Mouse (Mus musculus) left cerebral cortex, postnatal 14 days (tissue): ENCODE results near the gene Gm10260. TPM values are rescaled to one million over a fixed set of nuclear protein-coding genes. Genes with fewer than 3 reads are reported as not detected.

Experiments
- DNase-seq, 2 experiments: peaks; one replicate each; pipeline ENCODE4 v3.0.0; 2021 to 2022; ENCODE audit warnings: low spot score in 2 of 2, mixed read lengths in 1 of 2
- intact Hi-C: fragments of 180-260 bp; cut with DNase I; formaldehyde crosslinking; loops from one replicate; pipeline ENCODE4 v1.15.1; 2025
- long read RNA-seq, 2 experiments: library from polyadenylated mRNA; stranded (forward); transcript quantifications; one replicate each; pipeline ENCODE4 v2.0.0; 2021
- total RNA-seq, 2 experiments: library from RNA; stranded (reverse); gene quantifications; 2 replicates each; pipeline ENCODE4 v1.2.3; 2021

The Gm10260 gene
- 10 to 100 TPM; 86.2 to 87.9 TPM for total RNA-seq
- long read RNA-seq, experiment 1, partial matches to known transcripts: 0 of 1 reads
- long read RNA-seq, experiment 1, other reads (novel, unspliced or antisense): 0 of 1 reads
- long read RNA-seq, experiment 2: 0 reads

DNA sequence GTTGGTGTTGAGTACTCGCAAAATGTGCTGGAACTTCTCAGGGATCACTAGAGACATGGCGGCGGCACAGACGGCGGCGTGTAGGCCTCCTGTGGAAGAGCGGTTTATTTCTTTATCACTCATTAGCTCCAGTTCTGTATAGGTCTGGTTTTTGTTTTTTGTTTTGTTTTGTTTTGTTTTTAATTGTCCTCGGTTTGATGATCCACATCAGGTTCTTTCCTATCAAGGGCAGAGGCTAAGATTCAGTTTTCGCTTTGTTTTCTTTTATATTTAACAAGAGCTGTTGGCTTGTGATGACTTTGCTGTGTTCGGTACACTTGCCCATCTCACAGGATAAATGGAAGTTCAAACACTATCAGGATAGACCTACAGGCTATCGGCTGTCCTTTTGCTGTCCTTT is at the start of gene Gm10260:
Gm10260 (minus strand) TSS at position 101 of the 400 bp plus-strand sequence.
- no peak for DNase-seq
- intact Hi-C loops: no loop called here

GRCm38 (mm10) chr13:97809828-97810227 is 49.4 kb upstream of the Gm10260 start:
- intact Hi-C loops: no loop called here
- no peak for DNase-seq

- intact Hi-C loops: no loop called here
- DNase-seq: peak; percentile 13 to 17
Observed at GRCm38 (mm10) chr13:97805907-97806306, 45.5 kb upstream of the Gm10260 start.

DNA sequence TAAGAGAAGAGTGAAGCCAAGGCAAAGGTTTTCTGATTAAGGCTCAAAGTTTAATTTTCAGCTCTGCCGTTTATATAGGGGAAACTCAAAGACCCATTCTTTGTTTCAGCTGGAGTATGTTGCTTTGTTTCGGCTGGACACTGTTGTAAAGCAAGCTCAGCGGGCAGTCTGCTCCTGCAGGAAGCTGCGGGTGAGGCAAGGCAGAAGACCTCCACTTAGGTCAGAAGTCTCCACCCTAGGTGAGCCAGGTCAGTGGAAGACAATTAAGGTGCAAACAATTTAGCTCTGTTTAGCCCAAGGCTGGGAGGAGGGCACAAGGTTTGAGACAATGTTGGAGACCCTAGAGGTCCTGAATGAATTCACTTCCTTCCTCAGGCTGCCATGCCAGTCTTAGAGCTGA is 42.0 kb upstream of the Gm10260 start:
- intact Hi-C loops: no loop called here
- DNase-seq: no peak

DNA sequence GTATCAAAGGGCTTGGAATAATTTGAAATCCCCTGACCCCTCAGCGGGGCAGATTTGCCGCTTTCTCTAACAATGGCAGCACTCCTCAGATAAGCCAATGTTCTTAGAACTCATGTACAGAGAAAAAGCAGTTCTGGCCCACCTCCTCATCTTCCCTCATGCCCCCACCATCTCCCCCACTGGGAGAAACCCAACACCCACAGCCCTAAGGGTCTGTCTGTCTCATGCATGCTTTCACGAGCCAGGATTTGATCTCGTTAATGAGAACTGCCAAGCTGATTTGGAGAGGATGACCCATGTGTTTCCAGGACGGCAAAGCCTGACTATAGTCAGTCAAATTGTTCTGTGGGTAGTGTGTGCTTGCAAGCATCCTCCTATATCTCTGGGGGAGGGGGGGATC is 37.0 kb upstream of the Gm10260 start:
- DNase-seq: no peak
- intact Hi-C loops: no loop called here

DNA sequence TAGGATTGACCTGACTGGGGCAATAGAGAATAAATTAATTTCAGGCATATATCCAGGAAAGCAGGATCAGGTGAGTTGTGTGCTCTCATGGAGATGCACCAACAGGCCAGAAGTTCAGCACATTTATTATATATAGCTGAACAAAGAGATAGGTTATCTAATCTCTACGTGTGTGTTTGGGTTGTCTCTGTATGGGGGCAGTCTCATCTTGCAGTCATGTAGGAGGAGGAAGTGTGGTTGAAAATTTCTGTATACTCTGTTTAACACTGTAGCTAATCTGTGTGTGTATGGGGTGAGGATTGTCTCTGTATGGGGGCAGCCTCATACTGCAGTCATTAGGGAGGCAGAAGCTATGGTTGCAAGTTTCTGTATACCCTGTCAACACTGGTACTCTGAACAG is 34.3 kb upstream of the Gm10260 start:
- DNase-seq: no peak
- intact Hi-C loops: no loop called here

- intact Hi-C loops: no loop called here
- DNase-seq: no peak
Observed at GRCm38 (mm10) chr13:97793932-97794331, 33.5 kb upstream of the Gm10260 start.

DNA sequence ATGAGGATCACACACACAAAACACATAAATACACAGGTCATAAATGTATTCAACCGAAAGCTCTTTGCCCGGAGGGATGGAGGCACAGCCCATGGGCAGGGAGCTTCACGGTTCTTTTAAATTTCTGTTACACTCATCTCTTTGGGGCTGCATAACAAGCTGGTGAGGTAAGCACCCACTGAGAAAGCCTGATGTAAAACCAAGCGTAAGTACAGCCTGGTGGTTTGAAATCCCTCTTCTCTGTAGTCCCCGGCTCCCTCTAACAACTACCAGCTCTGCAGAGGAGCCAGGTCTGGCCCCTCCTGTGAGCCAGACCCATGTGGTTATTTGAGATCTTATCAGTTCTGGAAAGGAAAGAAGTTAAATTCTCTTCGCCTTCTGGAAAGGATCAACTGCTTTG is 31.2 kb upstream of the Gm10260 start:
- intact Hi-C loops: no loop called here
- DNase-seq: no peak

DNA sequence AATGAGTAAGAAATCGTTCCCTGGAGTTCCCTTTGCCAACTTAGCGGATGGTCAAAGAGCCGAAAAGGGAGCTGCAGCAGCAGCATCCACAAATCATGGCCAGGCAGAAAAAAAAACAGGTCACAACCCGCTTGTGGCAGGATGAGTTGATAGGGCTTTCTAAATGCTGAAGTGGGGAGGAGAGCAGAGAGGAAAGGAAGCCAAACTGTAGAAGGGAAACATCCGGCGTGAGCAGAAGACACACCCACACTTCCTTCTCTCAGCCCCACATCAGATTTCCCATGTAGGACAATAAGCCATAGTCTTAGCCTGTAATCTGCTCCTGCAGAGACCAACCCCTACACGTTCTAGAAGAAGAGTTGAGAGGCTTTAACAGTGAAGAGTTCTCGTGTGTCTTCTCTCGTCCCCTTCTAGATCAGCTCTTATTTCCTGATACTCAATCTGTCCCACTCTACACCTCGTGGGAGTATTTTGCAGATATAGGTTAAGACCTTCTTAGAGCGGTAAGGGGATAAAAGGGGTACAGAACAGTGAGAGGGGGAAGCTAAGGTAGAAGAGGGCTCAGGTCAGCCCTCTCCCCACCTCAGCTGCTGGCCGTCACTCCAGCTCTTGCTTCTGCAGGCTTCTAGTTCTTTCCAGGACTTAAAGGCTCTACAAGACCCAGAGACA is 29.5 kb upstream of the Gm10260 start:
- DNase-seq: no peak
- intact Hi-C loops: no loop called here

- DNase-seq: no peak
- intact Hi-C loops: no loop called here
Observed at GRCm38 (mm10) chr13:97785167-97785835, 24.9 kb upstream of the Gm10260 start.

DNA sequence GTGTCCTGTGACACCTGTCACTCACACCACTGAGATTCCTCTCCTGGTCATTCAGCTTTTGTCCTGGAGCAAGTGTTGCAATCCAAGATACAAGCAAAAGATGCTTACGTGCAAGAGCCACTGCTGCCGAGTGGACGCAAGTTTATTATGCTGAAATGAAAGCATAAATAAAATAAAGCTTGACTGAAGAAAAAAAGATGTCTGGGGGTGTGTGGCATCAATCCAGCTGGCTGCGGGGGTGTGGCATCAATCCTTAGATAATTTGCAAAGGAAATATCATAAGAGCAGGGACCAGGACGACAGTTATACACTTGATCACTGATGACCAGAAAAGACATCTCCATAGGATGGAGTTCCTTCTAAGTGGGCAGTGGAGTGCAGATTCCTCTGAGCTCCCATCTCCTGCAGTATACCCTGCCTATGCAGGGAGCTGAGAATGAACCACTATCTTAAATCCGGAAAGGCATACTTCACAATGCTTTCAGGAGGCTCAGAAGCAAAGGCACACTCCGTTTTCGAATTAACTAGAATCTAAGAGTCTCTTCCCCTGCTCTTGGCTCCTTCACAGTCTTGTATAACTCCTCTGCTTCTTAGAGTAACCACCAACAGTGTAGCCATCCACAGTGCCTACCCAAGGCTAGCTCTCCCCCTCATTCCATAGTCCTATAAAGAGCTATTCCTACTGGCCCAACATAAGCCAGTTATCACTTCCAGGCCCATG is 23.2 kb upstream of the Gm10260 start:
- DNase-seq: no peak
- intact Hi-C loops: no loop called here

GRCm38 (mm10) chr13:97782063-97782462 is 21.6 kb upstream of the Gm10260 start:
- DNase-seq: no peak
- intact Hi-C loops: no loop called here

DNA sequence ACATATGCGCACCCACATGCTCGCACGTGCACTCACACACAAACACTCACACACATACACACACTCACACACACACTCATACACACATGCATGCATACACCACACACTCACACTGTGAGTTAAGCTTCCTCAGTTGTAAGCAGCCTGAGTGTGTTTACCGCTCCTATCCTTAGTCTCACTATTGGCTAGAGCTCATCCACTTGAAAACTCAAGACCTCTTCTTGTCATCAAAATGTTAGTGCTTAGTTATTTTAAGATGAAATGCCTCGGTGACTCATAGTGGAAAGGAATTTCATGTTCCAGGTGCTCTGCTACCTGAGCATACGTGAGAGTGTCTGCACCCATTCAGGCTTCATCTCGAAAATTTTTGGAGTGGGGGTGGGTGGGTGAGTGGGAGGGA is 21.2 kb upstream of the Gm10260 start:
- no peak for DNase-seq
- intact Hi-C loops: no loop called here

GRCm38 (mm10) chr13:97780556-97780955 is 20.1 kb upstream of the Gm10260 start:
- no peak for DNase-seq
- intact Hi-C loops: no loop called here

DNA sequence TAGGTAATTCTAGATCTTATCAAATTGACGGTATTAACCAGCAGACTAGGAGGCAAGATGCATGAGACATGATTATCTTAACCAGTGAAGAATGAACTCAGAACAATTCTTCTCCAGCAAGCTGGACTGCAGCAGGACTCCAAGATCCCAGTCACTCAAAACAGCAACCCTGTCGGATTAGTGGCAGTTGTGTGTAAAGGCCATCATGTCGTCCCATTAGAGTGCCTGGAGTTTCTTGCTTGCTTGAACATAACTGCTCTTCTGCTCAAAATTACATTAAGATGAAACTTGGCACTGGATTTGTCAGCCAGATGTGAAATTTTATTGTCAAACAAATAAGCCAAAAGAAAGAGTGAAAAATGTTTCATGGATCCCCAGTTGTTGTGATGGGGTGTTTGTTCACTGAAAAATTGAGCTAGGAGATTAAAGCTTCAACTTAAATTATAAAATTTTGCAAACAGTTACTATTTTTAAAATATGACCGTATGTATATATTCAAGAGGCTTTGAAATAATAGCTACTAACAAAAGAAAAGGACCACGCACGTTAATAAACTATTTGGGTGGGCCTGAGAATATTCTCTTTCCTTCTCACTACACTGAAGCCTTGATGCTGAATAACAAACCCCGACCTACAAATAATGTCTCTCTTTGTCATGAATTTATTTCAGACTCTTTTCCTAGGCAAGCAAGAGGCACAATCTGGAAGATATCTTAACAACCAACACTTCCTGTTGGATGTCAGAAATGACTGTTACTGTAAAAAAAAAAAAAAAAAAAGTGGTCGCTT is 19.4 kb upstream of the Gm10260 start:
- no peak for DNase-seq
- intact Hi-C loops: loop anchor here (5.0 kb wide), 1 partner anchor 137 kb away; no protein-coding TSS in a partner anchor

DNA sequence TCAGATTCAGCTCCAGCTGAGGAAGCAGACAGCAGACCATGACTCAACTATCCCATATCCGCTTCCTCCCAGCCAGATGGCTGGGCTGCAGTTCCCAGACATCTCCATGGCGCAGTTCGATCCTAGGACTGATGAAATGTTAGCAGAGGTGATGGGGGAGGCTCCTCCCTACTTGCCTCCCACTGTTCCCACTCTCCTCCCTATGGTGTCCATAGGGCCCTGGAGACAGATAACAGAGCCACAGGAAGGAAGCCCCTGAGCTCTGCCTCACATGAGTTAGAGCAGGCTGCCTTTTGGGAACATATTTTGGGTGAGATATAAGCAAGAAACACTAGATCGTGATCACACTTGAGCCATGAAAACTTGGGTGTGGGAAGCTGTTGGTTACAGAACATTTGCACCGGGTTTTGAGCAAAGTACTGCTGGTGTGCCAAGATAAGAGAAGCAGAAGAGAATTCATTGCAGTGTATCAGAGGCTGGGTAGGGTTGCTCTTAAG is 18.3 kb upstream of the Gm10260 start:
- intact Hi-C loops: loop anchor here (5.0 kb wide), 1 partner anchor 139 kb away; no protein-coding TSS in a partner anchor
- peak; percentile 23 to 68 for DNase-seq

- no peak for DNase-seq
- intact Hi-C loops: loop anchor here (5.0 kb wide), 1 partner anchor 140 kb away; no protein-coding TSS in a partner anchor
Observed at GRCm38 (mm10) chr13:97777667-97778066, 17.2 kb upstream of the Gm10260 start.

DNA sequence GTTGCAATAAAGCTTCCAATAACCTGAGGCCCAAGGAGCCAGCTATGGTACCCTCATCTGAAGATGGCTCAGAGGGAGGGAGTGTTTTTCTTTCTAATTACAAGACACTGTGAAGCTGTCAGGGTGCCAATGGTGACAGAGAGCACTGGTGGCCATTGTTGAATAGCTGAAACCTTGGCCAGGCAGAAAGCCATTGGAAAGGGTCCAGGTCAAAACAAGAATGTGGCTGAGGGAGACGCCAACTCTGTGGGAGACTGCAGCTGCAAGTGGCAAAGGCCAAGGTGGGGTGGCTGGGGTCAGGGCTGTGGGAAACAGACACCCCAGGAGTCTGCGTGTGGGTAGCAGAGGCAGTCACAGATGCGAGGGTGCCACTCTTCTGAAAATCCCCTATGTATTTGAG is 16.3 kb upstream of the Gm10260 start:
- DNase-seq: peak; percentile 26
- intact Hi-C loops: loop anchor here (5.0 kb wide), 1 partner anchor 141 kb away; no protein-coding TSS in a partner anchor

DNA sequence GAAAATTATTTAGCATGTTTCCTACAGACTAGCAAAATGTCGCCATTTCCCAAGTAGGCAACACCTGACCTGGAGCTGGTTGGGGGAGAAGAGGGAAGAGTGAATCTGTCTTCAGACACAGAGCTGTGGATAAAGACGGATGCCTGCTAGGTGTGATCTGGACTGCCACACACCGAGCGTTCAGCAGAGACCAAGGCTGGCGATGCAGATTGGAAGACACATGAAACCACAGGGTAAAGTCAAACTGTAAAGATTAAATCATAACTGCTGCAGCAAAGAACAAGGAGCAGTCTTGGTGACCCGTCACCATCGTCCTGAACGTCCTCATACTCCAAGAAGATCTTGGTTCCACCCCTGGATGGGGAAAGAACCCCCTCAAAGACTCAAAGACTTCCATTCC is 15.5 kb upstream of the Gm10260 start:
- intact Hi-C loops: loop anchor here (5.0 kb wide), 1 partner anchor 141 kb away; no protein-coding TSS in a partner anchor

More for the DNA sequence above, 15.5 kb upstream of the Gm10260 start:
- DNase-seq: no peak
